Mouse (Mus musculus): Measurements from ENCODE around the gene Itga8. TPM values are rescaled to one million over a fixed set of nuclear protein-coding genes. Genes with fewer than 3 reads are reported as not detected.

The Itga8 gene
- polyA plus RNA-seq, 1 experiment from 2014 or later = 0.74 TPM

- no peak for DNase-seq (ENCODE audit: low spot score)
Observed at GRCm38 (mm10) chr2:12092203-12092984, 209.3 kb downstream of the Itga8 start.

GRCm38 (mm10) chr2:12090993-12091392, 210.7 kb downstream of the Itga8 start:
- no peak for DNase-seq (ENCODE audit: low spot score)

- DNase-seq (ENCODE audit: low spot score) = no peak
Observed at GRCm38 (mm10) chr2:12085492-12085891, 216.2 kb downstream of the Itga8 start.

- no peak for DNase-seq (ENCODE audit: low spot score)
Observed at GRCm38 (mm10) chr2:12084341-12084740, 217.4 kb downstream of the Itga8 start.

GRCm38 (mm10) chr2:12077266-12077891, 224.3 kb downstream of the Itga8 start:
- no peak for DNase-seq (ENCODE audit: low spot score)

- no peak for DNase-seq (ENCODE audit: low spot score)
Observed at GRCm38 (mm10) chr2:12065669-12066399, 235.9 kb downstream of the Itga8 start.

GRCm38 (mm10) chr2:12060034-12060723, 241.5 kb downstream of the Itga8 start:
- no peak for DNase-seq (ENCODE audit: low spot score)

Other genes starting within 250 kb of the Itga8 start
- gene Mindy3, start 117.5 kb upstream of the Itga8 start, polyA plus RNA-seq (2015; fragmentation: Nextera tagmentation; extraction: Ambion mirVana) = 41.1 and 41.9 TPM in 2 replicates